24 mouse cellular contexts compared by ENCODE assay signal in the genomic region with DNA sequence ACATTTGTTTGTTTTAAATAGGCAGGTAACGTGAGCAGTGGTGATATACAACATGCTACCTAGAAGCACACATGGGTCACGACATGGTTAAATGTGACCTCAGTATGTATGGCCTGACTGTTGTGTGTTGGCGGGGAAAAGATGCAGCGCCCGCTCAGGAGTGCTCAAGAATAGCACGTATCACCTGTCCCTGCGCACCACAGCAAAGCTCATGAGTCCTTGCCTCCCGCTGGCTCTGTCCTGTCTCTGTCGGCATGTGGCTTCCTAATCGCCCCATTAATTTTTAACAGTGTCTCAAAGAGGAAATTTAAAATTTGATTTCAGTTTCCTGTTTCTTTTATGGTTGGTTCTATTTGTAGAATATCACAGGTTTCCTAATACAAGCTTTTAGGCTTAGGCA. TPM values are rescaled to one million over a fixed set of nuclear protein-coding genes. Genes with fewer than 3 reads are reported as not detected.
DNase-seq lines count a peak whose midpoint lies in the region; ATAC-seq and TF ChIP-seq lines count a peak whose summit lies in the region.
"Had no signal": no experiment of that assay in that cellular context is flagged by ENCODE, and none has a peak within 500 bp of the region (broad histone marks: within the 10 kb centered on the region; RNA-seq: fewer than 3 reads in every experiment).

No protein-coding gene starts in this region.

- peak; percentile 51; the same call in 1 of the 2 replicates for ATAC-seq in limb, embryonic 13.5 days (ENCODE audit: low FRiP score, low read depth)
- ATAC-seq in frontal cortex, adult (ENCODE audit: low TSS enrichment) = no peak
- ATAC-seq: forebrain, embryonic 15.5 days; forebrain, postnatal 0 days had no signal

- H3K27me3 ChIP-seq in limb, embryonic 13.5 days = no peaks in the 10 kb centered on the region
- no peaks in the 10 kb centered on the region for H3K27me3 ChIP-seq in limb, embryonic 10.5 days (ENCODE audit: low read depth, poor library complexity, severe bottlenecking)
- no peaks in the 10 kb centered on the region for H3K27me3 ChIP-seq in thymus, adult 2 months (ENCODE audit: control insufficient read depth, insufficient read depth, low read length)
- H3K27me3 ChIP-seq: embryonic facial prominence, embryonic 13.5 days; embryonic facial prominence, embryonic 15.5 days; forebrain, embryonic 12.5 days; forebrain, embryonic 15.5 days had no signal

- no peak overlapping the region for H3K4me3 ChIP-seq in limb, embryonic 13.5 days
- no peak overlapping the region for H3K4me3 ChIP-seq in limb, embryonic 10.5 days
- no peak overlapping the region for H3K4me3 ChIP-seq in thymus, adult 2 months (ENCODE audit: control insufficient read depth, insufficient read depth, low read length)
- H3K4me3 ChIP-seq: embryonic facial prominence, embryonic 13.5 days; embryonic facial prominence, embryonic 15.5 days; erythroblast, embryonic 14.5 days; forebrain, embryonic 10.5 days; forebrain, embryonic 12.5 days; forebrain, embryonic 15.5 days had no signal

- no peak for DNase-seq in limb, embryonic 10.5 days (ENCODE audit: low spot score)
- peak; percentile 31 for DNase-seq in thymus, postnatal 0 days (ENCODE audit: low spot score)
- DNase-seq in thymus, adult 2 months = no peak
- DNase-seq: adrenal gland, adult 2 months; adrenal gland, postnatal 10 days; adrenal gland, postnatal 25 days; cerebellum, adult 11 months; cerebellum, adult 18-20 months; cerebellum, adult 8-10 months; cerebellum, adult 9-11 months; cerebellum, postnatal 14 days; cerebellum, postnatal 36 days; embryo, embryonic 11 days; forebrain, postnatal 0 days had no signal

- H3K27ac ChIP-seq in limb, embryonic 13.5 days = no peak overlapping the region
- no peak overlapping the region for H3K27ac ChIP-seq in limb, embryonic 10.5 days
- H3K27ac ChIP-seq in thymus, adult 2 months (ENCODE audit: control insufficient read depth, insufficient read depth, low read length) = no peak overlapping the region
- H3K27ac ChIP-seq: embryonic facial prominence, embryonic 13.5 days; embryonic facial prominence, embryonic 15.5 days; forebrain, embryonic 10.5 days; forebrain, embryonic 12.5 days; forebrain, embryonic 15.5 days had no signal

- no peaks in the 10 kb centered on the region for H3K9me3 ChIP-seq in limb, embryonic 13.5 days
- H3K9me3 ChIP-seq in limb, embryonic 10.5 days (replicated peaks) = no peaks in the 10 kb centered on the region
- H3K9me3 ChIP-seq: embryonic facial prominence, embryonic 13.5 days; embryonic facial prominence, embryonic 15.5 days; forebrain, embryonic 10.5 days; forebrain, embryonic 12.5 days; forebrain, embryonic 15.5 days had no signal

- no peak overlapping the region for H3K4me2 ChIP-seq in limb, embryonic 13.5 days (replicated peaks)
- H3K4me2 ChIP-seq: embryonic facial prominence, embryonic 13.5 days; embryonic facial prominence, embryonic 15.5 days; forebrain, embryonic 12.5 days; forebrain, embryonic 15.5 days had no signal

- 63% methylated on average over 10 of the region's 10 CpGs for WGBS in limb, embryonic 13.5 days
- 86% methylated on average over 10 of the region's 10 CpGs for WGBS in limb, embryonic 10.5 days
- 29% methylated on average over 10 of the region's 10 CpGs for WGBS in thymus, adult 2 months

- no peaks in the 10 kb centered on the region for H3K36me3 ChIP-seq in limb, embryonic 13.5 days
- H3K36me3 ChIP-seq in limb, embryonic 10.5 days = no peaks in the 10 kb centered on the region
- H3K36me3 ChIP-seq in thymus, adult 2 months (ENCODE audit: control insufficient read depth, insufficient read depth, low read length) = no peaks in the 10 kb centered on the region
- H3K36me3 ChIP-seq: embryonic facial prominence, embryonic 13.5 days; embryonic facial prominence, embryonic 15.5 days; forebrain, embryonic 10.5 days; forebrain, embryonic 12.5 days; forebrain, embryonic 15.5 days had no signal

- H3K9ac ChIP-seq in limb, embryonic 13.5 days = no peak overlapping the region
- H3K9ac ChIP-seq: embryonic facial prominence, embryonic 13.5 days; embryonic facial prominence, embryonic 15.5 days; forebrain, embryonic 12.5 days; forebrain, embryonic 15.5 days; forebrain, postnatal 0 days had no signal

- no peak for TF ChIP-seq POLR2A in thymus, adult 2 months (IDR thresholded peaks at IDR 0.05; ENCODE audit: control insufficient read depth, extremely low read depth, insufficient read depth, low read length, poor library complexity)

- 0 out of 2 replicates have a peak, but pooled peaks cover 3% of the 10 kb centered on the region for H3K4me1 ChIP-seq in limb, embryonic 13.5 days
- H3K4me1 ChIP-seq in limb, embryonic 10.5 days = no peaks in the 10 kb centered on the region
- H3K4me1 ChIP-seq in thymus, adult 2 months (replicated peaks; ENCODE audit: control insufficient read depth, insufficient read depth, low read length) = peaks cover 11% of the 10 kb centered on the region
- H3K4me1 ChIP-seq: embryonic facial prominence, embryonic 13.5 days; embryonic facial prominence, embryonic 15.5 days; forebrain, embryonic 10.5 days; forebrain, embryonic 12.5 days; forebrain, embryonic 15.5 days had no signal

- TF ChIP-seq CTCF in thymus, adult 2 months (IDR thresholded peaks at IDR 0.05; ENCODE audit: borderline replicate concordance, control insufficient read depth, extremely low read depth, insufficient read depth, low read length, poor library complexity) = no peak

RNA-seq across cellular contexts. Expression of gene Slc9b1, which starts 29.6 kb away (rescaled TPM):
- polyA plus RNA-seq in limb, embryonic 13.5 days (2015; fragmentation: Nextera tagmentation; extraction: Ambion mirVana) = 0.23 and 0.28 TPM in 2 replicates
- polyA plus RNA-seq in limb, embryonic 10.5 days (2016; fragmentation: Nextera tagmentation; extraction: Ambion mirVana) = 0.11 and 0.30 TPM in 2 replicates
- polyA plus RNA-seq in thymus, postnatal 0 days (2015; fragmentation: Nextera tagmentation; extraction: Ambion mirVana) = 0.28 and 0.36 TPM in 2 replicates
- not detected in 2 replicates for polyA plus RNA-seq in thymus, adult 2 months (2012; rRNA removed)
- polyA plus RNA-seq: brain, embryonic 14.5 days; C2C12; embryonic facial prominence, embryonic 15.5 days; erythroblast, embryonic 14.5 days; forebrain, postnatal 0 days had no signal

RNA-seq across cellular contexts. Expression of gene Cisd2, which starts 46.3 kb away (rescaled TPM):
- 66.8 and 67.7 TPM in 2 replicates for polyA plus RNA-seq in limb, embryonic 13.5 days (2015; fragmentation: Nextera tagmentation; extraction: Ambion mirVana)
- 66.4 and 75.3 TPM in 2 replicates for polyA plus RNA-seq in limb, embryonic 10.5 days (2016; fragmentation: Nextera tagmentation; extraction: Ambion mirVana)
- polyA plus RNA-seq in thymus, postnatal 0 days (2015; fragmentation: Nextera tagmentation; extraction: Ambion mirVana) = 53.5 and 64.7 TPM in 2 replicates
- polyA plus RNA-seq in thymus, adult 2 months (2012; rRNA removed) = 39.3 and 50.4 TPM in 2 replicates
